Mouse (Mus musculus): ENCODE results near the gene Ttc33. TPM values are rescaled to one million over a fixed set of nuclear protein-coding genes. Genes with fewer than 3 reads are reported as not detected.

Ttc33 gene
- polyA plus RNA-seq, 2 experiments, result 19.0 to 38.4 TPM

DNA sequence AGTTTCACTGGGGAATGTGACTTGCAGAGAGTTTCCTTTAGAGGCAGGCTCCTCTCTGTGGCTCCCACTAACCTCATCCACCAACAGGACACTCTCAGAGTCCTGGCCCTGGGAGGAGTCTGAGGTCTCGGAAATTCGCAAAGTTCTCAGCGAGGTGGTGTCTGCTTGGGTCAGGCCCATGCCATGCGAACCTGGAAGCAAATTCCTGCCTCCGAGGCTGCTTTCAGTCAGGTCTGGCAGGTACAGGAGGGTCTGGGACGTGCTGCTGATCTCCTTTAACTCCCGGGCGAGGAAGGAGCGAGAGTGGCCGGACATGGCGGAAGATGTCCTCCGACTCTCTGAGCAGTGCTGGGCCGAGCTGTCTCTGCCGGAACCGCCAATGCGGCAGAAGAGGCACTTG is 49.3 kb downstream of the Ttc33 start:
- no peak for DNase-seq (ENCODE audit: low spot score)
- H3K4me3 ChIP-seq (replicated peaks; ENCODE audit: low read length), result no peak overlapping the region
- no peak overlapping the region for H3K9ac ChIP-seq (ENCODE audit: low read depth, low read length, severe bottlenecking)
- H3K9me3 ChIP-seq (ENCODE audit: control insufficient read depth, low read length), result no peaks in the 10 kb centered on the region
- H3K27ac ChIP-seq (replicated peaks; ENCODE audit: low read depth, low read length), result no peak overlapping the region
- H3K27me3 ChIP-seq (ENCODE audit: control insufficient read depth, insufficient read depth, low read length), result no peaks in the 10 kb centered on the region
- H3K36me3 ChIP-seq (ENCODE audit: control insufficient read depth, insufficient read depth, low read length), result peaks cover 5% of the 10 kb centered on the region; the same call in 1 of the 2 replicates
- H3K4me2 ChIP-seq (replicated peaks; ENCODE audit: low read depth, low read length, severe bottlenecking), result no peak overlapping the region
- no peak for ATAC-seq (ENCODE audit: low FRiP score, low read depth)
- H3K4me1 ChIP-seq (ENCODE audit: control insufficient read depth, insufficient read depth, low read length), result peaks cover 10% of the 10 kb centered on the region
- TF ChIP-seq POLR2A (IDR thresholded peaks at IDR 0.05; ENCODE audit: borderline replicate concordance, extremely low read depth, insufficient read depth, insufficient read length), result no peak
- 88% methylated on average over 16 of the region's 16 CpGs for WGBS

DNA sequence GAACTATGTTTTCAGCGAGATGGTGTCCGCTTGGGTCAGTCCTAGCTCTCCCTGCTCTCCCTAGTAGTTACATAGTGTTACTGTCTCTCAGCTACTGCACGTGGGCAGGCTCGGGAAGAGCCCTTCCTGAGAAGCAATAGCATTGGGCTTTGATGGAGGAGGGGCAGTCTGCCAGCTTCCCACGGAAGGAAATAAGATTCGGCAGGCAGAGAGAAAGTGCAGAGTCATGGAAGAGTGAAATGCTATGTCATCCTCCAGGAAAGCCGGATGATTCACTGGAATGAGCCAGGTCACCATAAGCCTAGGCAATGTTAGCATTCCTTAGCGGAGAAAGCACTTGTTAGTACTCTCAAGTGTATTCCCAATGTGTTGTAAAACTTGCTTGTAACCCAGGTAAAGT is 50.2 kb downstream of the Ttc33 start:
- DNase-seq (ENCODE audit: low spot score) (no peak), ATAC-seq (ENCODE audit: low FRiP score, low read depth) (no peak)
- H3K36me3 ChIP-seq (ENCODE audit: control insufficient read depth, insufficient read depth, low read length), result peaks cover 5% of the 10 kb centered on the region; the same call in 1 of the 2 replicates
- no peaks in the 10 kb centered on the region for H3K27me3 ChIP-seq (ENCODE audit: control insufficient read depth, insufficient read depth, low read length)
- WGBS, result 29% methylated on average over 8 of the region's 8 CpGs
- no peak overlapping the region for H3K4me2 ChIP-seq (replicated peaks; ENCODE audit: low read depth, low read length, severe bottlenecking)
- no peak for TF ChIP-seq POLR2A (IDR thresholded peaks at IDR 0.05; ENCODE audit: borderline replicate concordance, extremely low read depth, insufficient read depth, insufficient read length)
- H3K9me3 ChIP-seq (ENCODE audit: control insufficient read depth, low read length), result no peaks in the 10 kb centered on the region
- 0 out of 2 replicates have a peak overlapping the region, but pooled peaks have one; percentile 16 for H3K9ac ChIP-seq (ENCODE audit: low read depth, low read length, severe bottlenecking)
- no peak overlapping the region for H3K4me3 ChIP-seq (replicated peaks; ENCODE audit: low read length)
- no peak overlapping the region for H3K27ac ChIP-seq (replicated peaks; ENCODE audit: low read depth, low read length)
- peaks cover 15% of the 10 kb centered on the region for H3K4me1 ChIP-seq (ENCODE audit: control insufficient read depth, insufficient read depth, low read length)

DNA sequence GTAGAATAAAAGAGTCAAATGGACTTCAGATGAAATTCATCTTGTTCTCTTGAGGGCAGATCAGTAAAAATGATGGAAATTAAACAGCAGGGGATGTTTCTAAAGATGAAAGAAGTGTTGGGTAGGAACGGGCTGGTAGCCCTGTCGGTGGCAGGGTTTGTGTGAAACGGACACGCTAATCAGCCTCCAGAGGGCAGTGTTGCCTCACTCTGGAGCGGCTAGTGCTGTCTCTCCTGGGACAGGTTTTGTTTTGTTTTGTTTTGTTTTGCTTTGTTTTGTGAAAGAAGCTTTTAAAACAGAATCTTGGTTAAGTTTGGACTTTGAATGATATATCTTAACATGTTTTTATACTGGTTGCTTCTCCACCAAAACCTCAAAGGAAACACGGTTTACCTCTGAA is 51.2 kb downstream of the Ttc33 start:
- Histone ChIP-seq H3K36me3 (ENCODE audit: control insufficient read depth, insufficient read depth, low read length) (peaks cover 5% of the 10 kb centered on the region; the same call in 1 of the 2 replicates), H3K27me3 (ENCODE audit: control insufficient read depth, insufficient read depth, low read length) (no peaks in the 10 kb centered on the region), H3K9ac (ENCODE audit: low read depth, low read length, severe bottlenecking) (no peak overlapping the region), H3K4me3 (replicated peaks; ENCODE audit: low read length) (no peak overlapping the region), H3K4me2 (replicated peaks; ENCODE audit: low read depth, low read length, severe bottlenecking) (no peak overlapping the region), H3K9me3 (ENCODE audit: control insufficient read depth, low read length) (no peaks in the 10 kb centered on the region), H3K4me1 (ENCODE audit: control insufficient read depth, insufficient read depth, low read length) (peaks cover 15% of the 10 kb centered on the region), H3K27ac (replicated peaks; ENCODE audit: low read depth, low read length) (no peak overlapping the region)
- TF ChIP-seq POLR2A (IDR thresholded peaks at IDR 0.05; ENCODE audit: borderline replicate concordance, extremely low read depth, insufficient read depth, insufficient read length), result no peak
- ATAC-seq (ENCODE audit: low FRiP score, low read depth), result no peak
- DNase-seq (ENCODE audit: low spot score), result peak; percentile 93
- WGBS, result 12% methylated on average over 6 of the region's 6 CpGs

DNA sequence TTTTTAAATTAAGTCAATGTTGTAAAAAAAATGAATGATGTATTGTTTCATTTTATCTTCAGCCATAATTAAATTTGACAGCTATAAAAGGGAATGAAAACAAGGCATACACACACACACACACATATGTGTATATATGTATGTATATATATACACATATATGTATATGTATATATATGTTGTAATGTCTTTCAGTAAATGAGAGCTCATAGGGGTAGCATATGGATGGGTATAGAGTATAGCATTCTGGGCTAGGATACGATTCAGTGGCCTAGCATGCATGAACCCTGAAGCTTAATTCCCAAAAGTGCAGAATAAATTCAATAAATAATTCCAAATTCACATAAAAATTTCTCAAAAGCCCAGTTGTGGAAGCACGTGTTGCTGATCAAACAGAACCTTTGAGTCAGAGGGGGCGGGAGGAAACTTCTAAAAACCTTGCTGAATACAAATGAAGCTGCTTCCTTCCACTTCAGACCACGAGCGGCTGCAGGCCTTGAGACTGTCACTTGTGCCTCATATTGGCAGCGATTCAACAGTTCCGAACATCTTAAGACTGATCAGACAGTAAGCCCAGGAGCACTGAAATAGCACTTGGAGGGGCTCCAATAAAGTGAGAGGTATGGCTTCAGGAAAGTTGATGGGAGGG is 51.8 kb downstream of the Ttc33 start:
- Histone ChIP-seq H3K27me3 (ENCODE audit: control insufficient read depth, insufficient read depth, low read length) (peaks cover 1% of the 10 kb centered on the region; the same call in 1 of the 2 replicates), H3K4me2 (replicated peaks; ENCODE audit: low read depth, low read length, severe bottlenecking) (no peak overlapping the region), H3K36me3 (ENCODE audit: control insufficient read depth, insufficient read depth, low read length) (peaks cover 5% of the 10 kb centered on the region; the same call in 1 of the 2 replicates), H3K9me3 (ENCODE audit: control insufficient read depth, low read length) (no peaks in the 10 kb centered on the region), H3K4me3 (replicated peaks; ENCODE audit: low read length) (no peak overlapping the region), H3K4me1 (ENCODE audit: control insufficient read depth, insufficient read depth, low read length) (peaks cover 15% of the 10 kb centered on the region), H3K9ac (ENCODE audit: low read depth, low read length, severe bottlenecking) (no peak overlapping the region), H3K27ac (replicated peaks; ENCODE audit: low read depth, low read length) (no peak overlapping the region)
- no peak for ATAC-seq (ENCODE audit: low FRiP score, low read depth)
- WGBS, result 56% methylated on average over 7 of the region's 7 CpGs
- DNase-seq (ENCODE audit: low spot score), result no peak
- no peak for TF ChIP-seq POLR2A (IDR thresholded peaks at IDR 0.05; ENCODE audit: borderline replicate concordance, extremely low read depth, insufficient read depth, insufficient read length)

DNA sequence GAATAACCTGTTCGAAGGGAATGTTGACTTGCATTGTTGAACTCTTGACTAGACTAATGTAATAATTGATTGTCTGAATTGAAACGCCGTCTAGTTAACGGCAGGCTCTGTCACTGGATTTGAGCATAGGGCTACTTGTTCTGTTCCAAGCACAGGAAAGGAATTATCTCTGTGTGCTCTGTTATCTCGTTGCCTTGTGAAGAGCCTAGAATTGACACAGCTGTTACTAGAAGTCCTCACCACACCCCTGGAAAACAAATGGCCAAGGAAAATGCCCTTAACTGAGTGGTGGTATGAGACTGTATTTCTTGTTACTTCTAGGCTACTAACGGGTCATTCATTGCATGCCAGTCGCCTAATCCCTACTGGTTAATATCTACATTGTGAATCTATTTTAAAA is 52.7 kb downstream of the Ttc33 start:
- ATAC-seq (ENCODE audit: low FRiP score, low read depth), result no peak
- 75% methylated on average over 7 of the region's 7 CpGs for WGBS
- Histone ChIP-seq H3K36me3 (ENCODE audit: control insufficient read depth, insufficient read depth, low read length) (peaks cover 5% of the 10 kb centered on the region; the same call in 1 of the 2 replicates), H3K4me3 (replicated peaks; ENCODE audit: low read length) (no peak overlapping the region), H3K4me1 (ENCODE audit: control insufficient read depth, insufficient read depth, low read length) (peaks cover 22% of the 10 kb centered on the region), H3K27ac (replicated peaks; ENCODE audit: low read depth, low read length) (no peak overlapping the region), H3K9me3 (ENCODE audit: control insufficient read depth, low read length) (no peaks in the 10 kb centered on the region), H3K27me3 (ENCODE audit: control insufficient read depth, insufficient read depth, low read length) (peaks cover 11% of the 10 kb centered on the region), H3K9ac (ENCODE audit: low read depth, low read length, severe bottlenecking) (no peak overlapping the region), H3K4me2 (replicated peaks; ENCODE audit: low read depth, low read length, severe bottlenecking) (no peak overlapping the region)
- no peak for DNase-seq (ENCODE audit: low spot score)
- no peak for TF ChIP-seq POLR2A (IDR thresholded peaks at IDR 0.05; ENCODE audit: borderline replicate concordance, extremely low read depth, insufficient read depth, insufficient read length)
